Mouse (Mus musculus): ENCODE results near the gene Zdhhc4.

DNA sequence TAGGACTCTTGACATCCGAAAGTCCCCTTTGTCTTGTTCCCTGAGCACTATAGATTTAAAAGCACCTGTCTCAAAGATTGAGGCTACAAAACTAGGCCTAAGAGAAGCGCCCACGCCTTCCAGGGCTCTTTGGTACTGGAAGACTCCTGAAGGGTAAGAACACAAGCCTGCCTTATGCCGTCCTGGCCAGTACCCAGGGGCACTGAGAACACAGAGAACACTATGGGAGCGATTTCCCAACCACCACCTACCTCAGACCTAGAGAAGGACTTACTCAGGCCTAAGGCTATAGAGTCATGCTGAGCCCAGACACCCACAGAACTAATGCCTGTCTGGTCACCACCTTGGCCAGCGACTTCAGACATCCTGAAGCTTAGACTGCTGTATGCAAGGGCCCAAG, 62.3 kb downstream of the Zdhhc4 start:
- TF ChIP-seq CTCF (IDR thresholded peaks at IDR 0.05; ENCODE audit: insufficient read depth, low read length) (no peak), POLR2A (IDR thresholded peaks at IDR 0.05; ENCODE audit: borderline replicate concordance, extremely low read depth, low read depth, low read length) (no peak)

Measured in lung, adult 2 months (tissue).